Mouse (Mus musculus): Measurements from ENCODE around the gene Rab5if.
"Not testable (repeated sequence)": the region's sequence is repeated elsewhere in the genome, so short reads cannot be mapped to it uniquely, and the experiment has no call there.

Rab5if gene

DNA sequence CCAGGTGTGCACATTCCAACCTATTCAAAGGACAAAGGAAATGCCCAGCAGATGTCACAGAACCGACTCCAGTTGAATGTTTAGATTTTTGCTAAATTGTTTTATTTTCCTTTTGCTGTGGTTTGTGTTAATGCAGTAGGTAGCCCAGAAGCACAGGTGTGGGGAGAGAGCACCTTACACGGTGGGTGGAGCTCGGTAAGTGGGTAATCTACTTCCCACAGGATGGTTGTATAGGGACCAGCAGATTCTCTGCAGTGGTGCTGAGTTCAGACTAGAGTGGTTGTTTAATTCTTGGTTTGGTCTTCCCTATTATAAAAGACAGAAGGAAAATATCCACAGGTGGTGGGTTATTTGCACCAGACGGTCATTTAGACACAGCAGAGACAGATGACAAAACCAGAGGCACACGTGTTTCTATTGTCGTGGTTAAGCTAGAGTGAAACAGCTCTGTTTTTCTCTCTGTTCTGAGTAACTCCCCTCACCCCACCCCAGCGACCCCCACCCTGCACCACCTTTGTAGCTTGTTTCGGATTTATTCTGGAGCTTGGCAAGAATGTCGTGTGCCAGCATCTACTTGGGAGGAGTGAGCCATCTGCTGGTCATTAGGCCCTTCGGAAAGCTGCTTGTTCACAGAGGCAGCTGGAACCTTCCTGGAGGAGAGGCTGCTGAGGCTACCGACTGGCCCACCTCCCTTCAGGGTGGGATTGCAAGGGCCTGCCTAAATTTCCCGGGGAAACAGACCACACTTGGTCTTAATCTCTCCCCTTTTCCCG lies 8.7 kb upstream of the Rab5if start:
- CTCF ChIA-PET, result interaction anchor here (0.7 kb wide), 1 partner anchor 12 kb away, joined by 9 read pairs; no protein-coding TSS in a partner anchor

DNA sequence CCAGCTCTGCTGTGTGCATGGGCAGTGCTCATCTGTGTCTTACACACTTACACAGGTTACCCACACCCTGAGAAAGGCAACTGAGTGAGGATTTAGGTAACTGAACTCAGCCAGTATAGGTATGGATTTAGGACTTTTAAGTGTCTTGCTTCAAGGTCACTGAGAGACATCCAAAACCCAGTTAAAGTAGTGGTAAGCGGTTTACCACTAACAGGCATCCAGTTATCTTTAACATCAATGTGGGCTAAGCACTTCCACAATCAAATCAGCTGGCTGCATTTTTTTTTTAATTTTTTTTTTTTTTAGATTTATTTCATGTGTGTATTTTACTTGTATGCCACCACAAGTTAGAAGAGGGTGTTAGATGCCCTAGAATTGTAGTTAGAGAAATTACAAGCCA lies 6.6 kb upstream of the Rab5if start:
- CTCF ChIA-PET, result interaction anchor here (0.7 to 1.4 kb wide), 2 partner anchors 20 to 44 kb away, joined by 3 to 4 read pairs; no protein-coding TSS in a partner anchor

DNA sequence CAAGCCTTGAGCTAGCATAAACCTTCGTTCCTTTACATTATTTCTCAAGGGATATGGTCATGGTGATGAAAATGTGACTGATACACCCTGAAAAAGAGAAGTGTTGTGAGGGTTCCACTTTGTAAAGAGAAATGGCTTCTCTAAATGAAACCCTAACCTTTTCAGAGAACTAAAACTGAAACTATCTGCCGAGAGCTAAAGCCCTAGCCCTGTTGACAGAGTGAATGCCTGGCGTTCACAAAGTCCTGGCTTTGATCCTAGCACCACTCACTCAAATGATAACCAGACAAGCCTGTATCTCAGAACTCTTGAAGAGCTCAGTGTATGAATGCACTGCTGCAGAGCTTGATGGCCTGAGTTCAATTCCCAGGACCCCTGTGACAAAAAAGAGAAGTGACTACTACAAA lies 5.5 kb upstream of the Rab5if start:
- CTCF ChIA-PET, result interaction anchor here (0.6 to 1.4 kb wide), 4 partner anchors 16 to 69 kb away, joined by 3 to 4 read pairs (median 3); no protein-coding TSS in a partner anchor

DNA sequence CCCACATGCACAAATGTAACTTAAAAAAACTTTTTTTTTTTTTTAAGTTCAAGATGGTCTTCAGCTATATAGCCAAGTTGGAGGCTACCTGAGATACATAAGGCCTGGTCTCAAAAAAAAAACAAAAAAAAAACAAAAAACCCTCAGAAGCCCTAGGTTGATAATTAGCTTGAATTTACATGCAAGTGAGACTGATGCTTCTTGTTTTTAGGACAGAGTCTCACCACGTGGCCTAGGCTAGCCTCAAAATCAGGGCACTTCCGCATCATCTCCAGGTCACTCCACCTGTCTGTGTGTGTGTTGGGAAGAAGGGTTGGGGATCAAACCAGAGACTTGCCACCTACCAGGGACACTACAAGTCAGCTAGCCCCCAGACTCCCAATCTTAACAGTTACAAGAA lies 5.1 kb upstream of the Rab5if start, which contains the start of gene 4930518I15Rik:
4930518I15Rik (minus strand) TSS at position 112 of the 400 bp plus-strand sequence.
- CTCF ChIA-PET, result interaction anchor here (0.6 to 1.0 kb wide), 3 partner anchors 16 to 69 kb away, joined by 3 to 4 read pairs (median 3); no protein-coding TSS in a partner anchor

DNA sequence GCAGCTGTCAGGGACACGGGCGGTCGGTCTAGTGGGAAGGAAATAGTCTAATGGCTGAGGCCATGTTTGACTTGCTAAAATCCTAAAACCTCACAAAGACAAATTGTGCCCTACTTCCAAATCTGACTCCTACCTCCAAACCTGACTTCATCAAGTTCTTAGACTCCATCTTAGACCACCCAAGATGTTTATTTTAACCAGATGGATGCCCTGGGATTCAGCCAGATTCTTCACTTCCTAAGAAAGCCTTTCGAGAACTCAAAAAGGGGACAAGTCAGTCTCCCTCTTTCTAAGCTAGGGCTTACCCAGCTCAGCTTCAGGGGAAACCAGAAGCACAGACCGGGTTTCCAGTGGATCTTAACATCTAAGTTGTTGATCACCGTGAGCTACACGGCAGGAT lies 4.3 kb upstream of the Rab5if start:
- CTCF ChIA-PET, result no interaction called here

DNA sequence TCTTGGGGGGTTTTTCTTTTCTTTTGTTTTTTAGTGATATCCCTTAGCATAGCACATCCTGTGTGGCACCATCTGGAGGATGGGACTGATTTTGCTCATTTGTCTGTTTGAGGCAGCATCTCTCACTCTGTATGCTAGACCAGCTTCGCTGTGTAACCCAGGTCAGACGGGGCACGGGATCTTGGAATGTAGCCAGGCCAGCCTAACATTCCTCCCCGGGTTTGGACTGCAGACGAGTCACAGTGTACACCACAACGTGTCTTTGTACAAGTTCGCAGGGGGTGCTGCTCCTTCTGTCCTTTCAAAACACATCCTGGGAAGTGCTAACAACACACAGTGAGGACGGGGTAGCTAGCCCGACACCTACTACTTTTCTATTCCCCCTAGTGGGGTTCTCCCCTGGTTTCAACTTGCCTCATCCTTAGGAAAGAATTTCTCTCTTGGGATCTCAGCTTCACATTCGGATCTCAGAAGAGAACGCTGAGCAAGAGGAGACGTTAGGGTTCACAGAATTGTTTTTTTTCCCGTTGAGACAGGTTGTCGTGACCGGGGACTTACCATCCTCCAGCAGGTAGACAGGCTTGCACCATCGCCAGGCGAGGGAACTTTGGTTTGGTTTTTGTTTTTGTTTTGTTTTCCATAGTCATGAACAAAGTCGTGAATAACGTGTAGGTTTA lies 749 bp upstream of the Rab5if start:
- CTCF ChIA-PET, result interaction anchor here (0.7 kb wide), 1 partner anchor 683 kb away, joined by 6 read pairs; no protein-coding TSS in a partner anchor

DNA sequence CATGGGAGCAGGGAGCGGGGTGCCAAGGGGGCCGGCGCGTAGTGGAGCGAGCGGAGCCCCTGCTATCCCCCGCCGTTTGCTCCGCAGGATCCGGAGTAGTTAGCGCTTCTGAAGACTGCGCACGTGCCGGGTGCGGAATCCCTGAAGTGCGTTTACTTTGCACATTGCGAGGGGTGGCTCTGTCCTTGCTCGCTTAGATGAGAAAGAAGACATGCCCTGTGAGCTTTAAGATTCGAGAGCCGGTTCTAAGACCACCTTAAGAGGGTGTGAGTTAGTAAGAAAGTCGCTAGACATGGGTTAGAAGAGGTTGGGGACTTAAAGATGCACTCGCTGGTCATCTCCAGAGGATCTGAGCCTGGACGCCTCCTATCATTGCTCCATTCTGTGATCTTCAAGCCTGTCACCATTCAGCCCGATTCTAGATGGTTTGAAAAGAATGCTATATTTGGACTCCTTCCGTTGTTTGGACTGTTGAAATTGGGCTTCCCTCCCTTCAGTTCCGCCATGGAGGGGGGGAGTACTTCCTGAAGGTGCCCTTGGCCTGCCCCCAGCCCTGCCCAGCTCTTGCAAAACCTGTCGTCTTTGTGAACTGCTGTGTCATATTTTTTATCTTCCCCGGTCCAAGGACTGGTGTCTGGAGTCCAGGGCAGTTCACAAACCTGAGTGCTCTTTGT lies 696 bp downstream of the Rab5if start:
- CTCF ChIA-PET, result interaction anchor here (0.6 to 1.0 kb wide), 2 partner anchors 72 to 565 kb away, joined by 3 to 11 read pairs; no protein-coding TSS in a partner anchor

DNA sequence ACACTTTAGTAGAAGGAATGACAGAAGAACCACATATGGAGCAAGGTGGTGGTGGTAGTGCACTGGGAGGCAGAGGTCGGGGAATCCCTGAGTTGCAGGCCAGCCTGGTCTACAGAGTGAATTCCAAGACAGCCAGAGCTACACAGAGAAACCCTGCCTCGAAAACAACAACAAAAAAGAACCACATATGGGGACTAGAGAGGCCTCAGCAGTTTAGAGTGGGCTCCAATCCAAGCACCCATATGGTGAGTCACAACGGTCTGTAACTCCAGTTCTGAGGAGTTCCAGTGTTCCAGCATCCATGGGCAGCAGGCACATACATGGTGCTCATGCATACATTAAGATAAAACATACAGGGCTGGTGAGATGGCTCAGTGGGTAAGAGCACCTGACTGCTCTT lies 1.6 kb downstream of the Rab5if start:
- CTCF ChIA-PET, result interaction anchor here (1.0 kb wide), 1 partner anchor 73 kb away, joined by 3 read pairs; no protein-coding TSS in a partner anchor

DNA sequence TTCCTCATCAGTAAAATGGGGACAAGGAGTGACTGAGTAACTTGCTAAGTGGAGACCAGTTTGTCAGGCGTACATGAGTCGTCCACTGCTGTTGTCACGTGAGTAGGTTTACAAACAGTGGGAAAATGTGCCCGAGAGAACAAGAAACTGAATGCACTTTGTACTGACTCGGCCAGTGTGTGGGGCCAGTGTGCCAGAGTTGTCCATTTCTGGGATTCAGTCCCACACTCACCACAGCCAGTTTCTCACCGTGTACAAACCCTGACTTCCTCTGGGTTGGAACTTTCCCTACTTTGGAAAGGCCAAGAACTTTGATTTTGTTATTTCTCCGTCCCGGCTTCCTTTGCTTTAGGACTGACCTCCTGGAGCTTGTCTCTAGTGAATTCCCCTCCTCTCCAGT lies 6.1 kb downstream of the Rab5if start:
- CTCF ChIA-PET, result no interaction called here

DNA sequence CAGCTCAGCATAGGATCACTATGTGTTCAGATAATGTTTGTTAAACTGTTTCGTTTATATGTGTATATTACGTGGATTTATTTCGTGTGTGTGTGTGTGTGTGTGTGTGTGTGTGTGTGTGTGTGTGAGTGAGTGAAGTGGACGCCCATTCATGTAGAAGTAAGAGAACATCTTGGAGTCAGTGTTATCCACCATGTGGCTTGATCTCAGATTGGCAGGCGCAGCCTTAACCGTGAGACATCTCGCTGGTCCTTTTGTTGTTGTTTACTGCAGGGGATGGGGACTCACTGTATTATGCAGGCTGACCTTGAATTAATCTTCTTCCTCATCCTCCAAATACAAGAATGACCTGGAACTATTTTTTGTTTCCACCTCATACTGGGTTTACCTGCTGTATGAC lies 6.6 kb downstream of the Rab5if start:
- CTCF ChIA-PET, result no interaction called here

DNA sequence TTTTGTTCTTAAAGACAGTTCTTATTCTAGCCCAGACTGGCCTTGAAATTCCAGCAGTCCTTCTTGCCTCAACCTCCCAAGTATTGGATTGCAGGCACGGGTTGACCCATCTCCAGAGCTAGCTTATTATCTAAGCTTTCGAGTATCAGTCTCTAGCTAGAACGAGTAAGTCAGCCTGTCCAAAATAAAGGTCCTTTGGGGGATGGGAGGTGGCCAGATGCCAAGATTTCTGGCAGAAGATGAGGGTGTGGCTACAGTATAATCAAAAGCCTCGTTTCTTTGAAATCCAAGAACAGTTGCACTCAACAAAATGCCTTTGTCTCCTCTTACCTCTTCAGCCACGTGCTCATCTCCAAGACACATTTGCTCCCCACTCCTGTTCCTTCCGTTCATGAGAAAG lies 7.6 kb downstream of the Rab5if start:
- CTCF ChIA-PET, result no interaction called here

DNA sequence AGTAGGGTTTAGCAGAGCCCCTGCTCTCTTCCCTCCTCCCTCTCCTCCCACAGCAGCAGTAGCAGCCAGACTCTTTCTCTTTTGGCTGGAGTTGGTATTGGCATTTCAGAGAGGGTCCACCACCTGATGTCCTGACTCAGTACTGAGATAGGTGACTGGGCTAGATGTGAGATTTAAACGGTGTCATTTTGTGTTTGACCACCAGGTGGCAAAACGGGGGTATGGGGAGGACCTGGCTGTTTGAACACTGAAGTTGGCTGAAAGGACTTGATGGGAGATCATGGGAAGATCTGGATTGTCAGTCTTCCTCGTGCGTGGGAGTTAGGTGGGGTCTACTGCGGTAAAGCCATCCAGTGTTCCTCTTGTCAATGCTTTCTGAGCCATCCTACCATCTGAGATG lies 10.7 kb downstream of the Rab5if start:
- CTCF ChIA-PET, result no interaction called here

DNA sequence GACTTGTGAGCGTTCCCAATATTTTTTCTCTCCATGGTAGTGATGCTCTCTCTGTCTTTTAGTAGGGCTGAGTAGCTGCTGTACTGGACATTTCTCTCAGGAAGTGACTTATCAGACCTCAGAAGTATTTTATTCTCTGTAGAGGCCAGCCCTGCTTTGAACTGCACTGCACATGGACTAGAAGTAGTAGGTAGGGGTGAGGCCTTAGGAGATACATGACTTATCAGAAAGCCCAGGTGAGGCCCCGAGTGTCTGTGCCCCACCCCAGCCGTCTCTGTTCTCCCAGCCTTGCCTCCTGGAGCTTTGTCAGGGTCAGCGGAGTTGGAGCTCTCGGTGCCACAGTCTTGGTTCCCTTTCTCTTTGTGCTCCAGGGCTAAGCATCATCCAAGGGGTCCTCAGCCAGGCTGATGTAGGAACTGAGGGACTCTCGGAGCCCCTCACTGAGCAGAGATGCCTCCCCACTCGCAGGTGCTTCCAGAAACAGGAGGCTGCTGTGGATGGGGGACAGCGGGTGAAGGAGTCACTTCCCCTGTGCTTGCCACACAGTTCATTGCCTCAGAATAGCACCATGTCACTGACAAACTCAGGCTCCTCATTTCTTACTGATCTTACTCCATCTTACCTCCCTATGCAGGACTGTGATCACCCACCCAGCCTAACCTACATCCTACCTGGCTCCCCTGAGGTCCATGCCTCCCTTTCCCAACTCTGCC lies 11.3 kb downstream of the Rab5if start:
- CTCF ChIA-PET, result no interaction called here

DNA sequence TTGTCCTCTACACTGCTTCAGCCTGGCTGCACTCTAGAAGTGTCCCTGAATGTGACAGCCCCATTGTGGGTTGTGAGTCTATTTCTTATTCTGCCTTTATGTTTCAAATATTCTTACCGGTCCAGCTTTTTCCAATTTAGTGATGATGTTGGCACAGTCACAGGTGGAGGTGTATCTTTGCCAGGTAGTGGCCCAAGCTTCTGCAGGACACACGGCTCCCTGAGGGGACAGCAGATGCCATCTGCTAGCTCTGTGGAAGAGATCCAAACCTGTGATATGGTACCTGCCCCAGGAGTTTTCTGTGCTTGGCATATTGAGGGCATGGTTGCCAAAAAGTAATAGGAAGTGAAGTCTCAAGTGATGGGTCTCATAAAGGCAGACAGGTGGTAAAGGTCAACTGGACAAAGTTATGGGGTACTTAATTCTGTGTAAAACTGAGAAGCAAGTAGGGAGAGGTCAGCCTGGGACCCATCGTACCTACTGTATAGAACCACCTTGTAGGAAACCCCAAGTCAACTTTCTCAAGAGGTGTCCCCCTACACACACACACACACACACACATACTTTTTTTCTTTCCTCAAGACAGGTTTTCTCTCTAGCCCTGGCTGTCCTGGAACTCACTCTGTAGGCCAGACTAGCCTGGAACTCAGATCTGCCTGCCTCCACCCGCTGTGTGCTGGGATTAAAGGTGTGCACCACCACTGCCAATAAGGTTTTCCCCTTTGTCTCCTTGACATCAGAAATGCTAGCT lies 12.0 kb downstream of the Rab5if start:
- CTCF ChIA-PET, result interaction anchor here (0.9 kb wide), 1 partner anchor 32 kb away, joined by 5 read pairs; no protein-coding TSS in a partner anchor

DNA sequence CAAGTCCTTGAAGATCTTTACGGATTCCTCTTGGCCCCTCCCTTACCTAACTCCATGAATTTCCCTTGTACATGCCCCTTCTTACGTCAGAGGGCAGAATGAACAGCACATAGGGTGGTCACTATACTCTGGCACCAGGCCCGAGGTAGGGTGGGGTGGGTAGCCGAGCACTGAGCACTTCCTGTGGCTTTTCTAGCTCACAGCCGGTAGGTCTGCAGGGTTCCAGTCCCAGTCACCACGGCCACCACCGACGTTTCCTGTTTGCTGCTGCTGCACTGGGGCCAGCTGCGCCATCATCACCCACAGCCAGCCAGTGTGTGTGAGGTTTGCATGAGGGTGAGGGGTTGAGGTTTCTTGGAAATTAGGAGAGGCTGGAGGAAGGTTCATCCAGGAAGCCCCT lies 14.8 kb downstream of the Rab5if start:
- CTCF ChIA-PET, result no interaction called here

DNA sequence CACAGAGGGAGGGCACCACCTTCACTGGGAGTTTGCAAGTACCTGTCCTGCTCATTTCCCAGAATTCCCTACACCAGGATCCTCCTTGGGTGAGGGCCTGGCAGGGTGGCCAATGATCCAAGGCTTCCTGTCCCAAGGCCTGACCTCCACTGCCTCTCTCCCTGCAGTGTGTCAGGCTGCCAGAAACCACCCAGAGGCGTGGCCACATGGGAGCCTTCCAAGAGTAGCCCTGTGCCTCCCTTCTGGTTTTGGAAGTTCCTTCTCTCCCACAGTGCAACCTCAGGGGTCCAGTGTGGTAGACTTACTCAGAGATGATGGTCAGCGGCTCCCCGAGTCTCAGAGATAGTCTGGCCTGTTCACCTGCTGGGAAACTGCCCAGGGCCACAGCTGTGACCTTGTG lies 16.6 kb downstream of the Rab5if start:
- CTCF ChIA-PET, result no interaction called here

DNA sequence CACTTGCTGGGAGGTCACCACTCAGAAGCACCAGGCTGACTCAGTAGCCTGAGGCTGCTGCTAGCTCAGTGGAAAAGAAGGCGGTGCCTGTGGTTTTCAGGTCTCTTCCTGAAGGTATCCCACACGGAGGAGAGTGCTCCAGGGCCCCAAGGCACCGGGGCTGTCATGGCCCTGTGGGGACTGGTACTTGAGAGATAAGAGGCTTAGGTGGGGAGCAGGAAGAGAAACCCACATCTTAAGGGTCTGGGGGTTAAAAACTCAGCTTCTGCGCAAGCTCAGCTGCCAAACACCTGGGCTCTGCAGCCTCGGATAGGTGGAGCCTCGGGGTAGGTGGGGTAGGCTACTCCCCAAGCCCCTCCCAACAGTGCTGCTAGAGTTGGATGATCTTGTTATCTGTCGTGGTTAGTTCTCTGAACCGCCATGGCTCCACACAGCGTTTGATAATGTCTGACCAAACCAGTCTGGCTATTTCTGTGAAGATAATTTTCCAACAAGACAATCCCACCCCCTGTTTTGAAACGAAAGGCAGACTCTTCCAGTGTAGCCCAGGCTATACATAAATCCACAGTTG lies 19.6 kb downstream of the Rab5if start:
- CTCF ChIA-PET, result no interaction called here

DNA sequence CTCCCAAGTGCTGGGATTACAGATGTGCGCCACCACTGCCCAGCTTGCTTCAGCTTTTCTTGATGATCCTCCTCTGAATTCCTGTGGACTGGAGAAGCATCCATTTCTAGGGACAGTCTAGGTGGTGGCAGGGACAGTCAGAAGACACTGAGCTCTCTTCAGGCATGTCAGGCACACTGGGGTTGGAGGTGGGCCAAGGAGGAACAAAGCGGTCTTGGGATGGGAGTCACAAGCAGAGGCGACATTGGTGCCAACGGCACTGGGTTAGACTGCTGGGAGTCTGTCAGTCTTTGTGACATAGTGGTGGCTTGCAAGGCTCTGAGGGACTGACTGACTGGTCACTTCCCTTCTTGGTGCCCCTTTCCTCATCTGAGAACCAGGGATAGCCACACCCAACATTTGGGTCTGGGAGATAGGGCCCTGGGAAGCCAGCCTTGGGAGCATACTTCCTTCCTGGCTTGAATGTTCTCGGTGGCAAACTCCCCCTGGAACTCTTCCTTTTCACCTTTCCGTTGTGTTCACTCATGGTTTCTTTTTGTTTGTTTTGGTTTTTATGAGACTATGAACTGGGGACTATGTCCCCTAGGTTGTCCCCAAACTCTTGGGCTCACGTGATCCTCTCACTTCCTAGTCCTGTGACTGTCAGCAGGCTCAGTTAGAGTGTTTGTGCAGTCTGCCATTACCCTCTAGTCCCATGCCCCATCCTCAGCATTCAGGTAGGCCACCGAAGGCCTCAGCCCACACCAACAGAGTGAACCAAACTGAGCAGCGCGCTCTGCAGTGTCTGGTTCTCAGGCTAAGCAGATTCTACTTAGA lies 21.7 kb downstream of the Rab5if start:
- CTCF ChIA-PET, result no interaction called here

DNA sequence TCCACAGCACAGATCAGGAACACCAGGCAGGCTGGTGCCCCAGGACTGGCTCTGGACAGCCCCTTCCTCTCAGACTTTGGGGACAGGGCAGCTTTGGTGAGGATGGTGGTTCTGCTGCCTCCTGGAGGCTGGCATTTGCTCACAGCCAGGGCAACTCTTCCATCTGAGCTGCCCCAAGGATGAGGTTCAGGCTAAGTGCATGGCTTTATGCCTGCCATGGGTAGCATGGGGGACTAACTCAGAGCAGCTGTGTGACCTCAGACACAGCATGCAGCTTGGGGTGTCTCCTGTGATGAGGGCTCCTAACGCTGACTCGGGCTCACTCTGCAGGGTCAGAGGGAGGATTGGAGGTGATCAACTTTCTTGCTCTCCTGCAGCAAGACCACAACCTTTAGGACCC lies 22.7 kb downstream of the Rab5if start:
- CTCF ChIA-PET, result not testable (repeated sequence)

Data from spleen, embryonic (tissue).